Mouse (Mus musculus): ENCODE measurements around the gene 9530068E07Rik.
"Not testable (repeated sequence)": the region's sequence is repeated elsewhere in the genome, so short reads cannot be mapped to it uniquely, and the experiment has no call there.

The 9530068E07Rik gene

DNA sequence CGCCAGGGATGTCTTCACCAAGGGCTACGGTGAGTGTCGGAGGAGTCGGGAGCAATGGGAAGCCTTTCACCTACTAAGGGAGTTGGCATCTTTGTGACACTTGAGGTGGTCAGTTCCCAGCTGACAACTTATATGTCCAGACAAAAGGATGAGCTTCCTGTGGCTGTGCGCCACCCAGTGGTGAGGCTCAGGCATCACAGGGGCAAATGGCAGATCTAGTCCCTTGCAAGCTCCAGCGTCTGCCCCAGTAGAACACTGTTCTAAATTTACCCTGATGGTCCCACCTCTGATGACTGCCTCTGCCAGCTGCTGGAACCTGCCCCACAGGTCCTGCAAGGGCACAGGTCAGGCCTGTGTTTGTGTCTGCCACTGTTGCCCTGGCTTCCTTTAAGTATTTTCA is 21.9 kb upstream of the 9530068E07Rik start:
- DNase-seq (ENCODE audit: low spot score): peak; percentile 81

DNA sequence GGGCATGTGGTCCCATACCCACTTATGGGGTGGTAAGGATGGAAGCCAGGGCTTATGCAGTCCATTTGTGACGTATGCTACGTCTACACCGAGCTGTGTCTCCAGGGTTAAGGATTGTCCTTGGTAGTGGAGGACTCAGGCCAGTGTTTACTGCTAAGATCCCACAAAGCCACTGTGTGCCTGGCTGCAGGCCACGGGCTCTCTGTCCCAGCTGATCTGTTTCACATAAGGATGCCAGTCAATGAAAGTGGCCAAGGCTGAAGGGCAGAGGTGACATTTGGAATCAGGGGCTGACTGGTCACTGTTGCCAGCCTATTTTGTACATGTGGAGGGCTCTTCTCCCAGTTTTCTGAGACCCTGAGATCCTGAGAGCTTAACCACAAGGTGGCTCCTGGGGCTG is 18.6 kb upstream of the 9530068E07Rik start:
- no peak for DNase-seq (ENCODE audit: low spot score)

DNA sequence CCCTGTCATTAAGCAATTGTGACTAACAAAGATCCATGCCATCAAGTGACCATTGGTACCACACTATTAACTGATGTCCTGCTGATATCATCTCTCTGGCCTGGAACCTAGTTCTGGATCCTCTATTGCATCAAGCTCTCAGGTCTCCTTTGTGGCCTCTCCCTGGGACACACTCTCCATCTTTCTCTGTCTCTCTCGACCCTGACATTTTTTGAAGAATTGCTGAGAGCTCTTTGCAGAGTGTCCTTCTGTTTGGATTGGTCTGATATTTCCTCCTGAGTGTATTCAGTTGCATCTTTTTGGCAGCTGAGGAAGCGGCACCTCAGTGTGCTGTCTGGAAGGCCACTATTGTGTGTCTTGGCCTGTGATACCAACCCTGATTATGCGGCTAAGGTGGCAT is 17.0 kb upstream of the 9530068E07Rik start:
- DNase-seq (ENCODE audit: low spot score): no peak

DNA sequence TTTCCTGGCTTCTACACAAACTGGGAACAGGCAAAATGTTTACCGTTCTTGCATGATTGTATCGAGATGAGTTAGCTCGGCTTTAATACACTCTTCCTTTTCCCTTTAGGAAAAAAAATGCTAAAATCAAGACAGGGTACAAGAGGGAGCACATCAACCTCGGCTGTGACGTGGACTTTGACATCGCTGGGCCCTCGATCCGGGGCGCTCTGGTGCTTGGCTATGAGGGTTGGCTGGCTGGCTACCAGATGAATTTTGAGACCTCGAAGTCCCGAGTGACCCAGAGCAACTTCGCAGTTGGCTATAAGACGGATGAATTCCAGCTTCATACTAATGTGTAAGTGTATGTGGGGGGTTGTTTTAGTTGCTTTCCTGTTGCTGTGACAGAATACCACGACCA is 12.5 kb upstream of the 9530068E07Rik start:
- DNase-seq (ENCODE audit: low spot score): no peak

DNA sequence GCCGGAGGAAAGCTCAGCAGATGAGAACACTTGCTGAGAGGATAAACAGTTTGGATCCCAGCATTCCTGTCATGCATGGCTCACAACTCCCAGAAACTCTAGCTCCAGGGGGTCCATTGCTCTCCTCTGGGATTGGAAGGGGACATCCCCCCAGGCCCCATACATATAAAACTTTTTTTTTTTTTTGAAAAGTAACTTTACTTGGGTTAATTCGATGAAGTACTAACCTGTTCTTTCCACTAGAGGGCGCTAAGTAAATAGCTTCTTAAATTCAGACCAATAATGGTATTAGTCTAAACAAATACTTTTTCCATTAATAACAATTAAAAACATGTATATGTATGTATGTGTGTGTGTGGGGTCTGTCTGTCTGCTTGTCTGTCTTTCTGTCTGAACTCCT is 11.6 kb upstream of the 9530068E07Rik start:
- peak; percentile 35 for DNase-seq (ENCODE audit: low spot score)

DNA sequence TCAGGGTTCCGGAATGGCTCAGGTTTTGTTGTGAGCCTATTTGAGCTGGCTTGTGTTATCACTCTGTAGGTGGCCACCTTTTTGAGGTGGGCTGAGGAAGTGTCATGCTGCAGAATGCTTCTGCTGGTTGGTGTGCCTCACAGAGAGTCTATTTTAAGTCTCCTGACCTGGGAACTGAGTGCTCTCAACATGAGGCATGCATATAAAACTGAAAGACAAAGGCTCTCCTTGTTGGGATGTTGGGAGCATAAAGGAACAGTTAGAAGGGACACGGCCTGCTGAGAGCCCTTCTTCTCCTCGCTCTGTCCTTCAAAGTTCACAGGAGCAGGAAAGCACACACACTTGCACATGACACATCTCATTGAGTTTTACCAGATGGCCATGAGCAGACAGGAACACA is 9.3 kb upstream of the 9530068E07Rik start:
- no peak for DNase-seq (ENCODE audit: low spot score)

DNA sequence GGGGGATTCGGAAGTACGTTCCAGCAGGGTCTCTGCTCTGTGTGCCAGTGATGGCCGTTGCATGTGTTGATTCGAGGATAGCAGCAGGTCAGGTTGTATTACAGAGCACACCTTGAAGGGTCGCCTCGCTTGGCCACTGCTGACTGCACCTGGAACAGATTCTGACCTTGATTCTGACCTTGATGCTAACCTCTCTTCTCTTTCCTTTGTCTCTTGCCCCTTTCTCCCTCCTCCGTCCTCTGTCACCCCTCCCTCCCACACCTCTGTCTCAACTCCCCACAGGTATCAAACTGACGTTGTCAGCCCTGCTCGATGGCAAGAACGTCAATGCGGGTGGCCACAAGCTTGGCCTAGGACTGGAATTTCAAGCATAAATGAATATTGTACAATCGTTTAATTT is 8.1 kb upstream of the 9530068E07Rik start:
- no peak for DNase-seq (ENCODE audit: low spot score)

DNA sequence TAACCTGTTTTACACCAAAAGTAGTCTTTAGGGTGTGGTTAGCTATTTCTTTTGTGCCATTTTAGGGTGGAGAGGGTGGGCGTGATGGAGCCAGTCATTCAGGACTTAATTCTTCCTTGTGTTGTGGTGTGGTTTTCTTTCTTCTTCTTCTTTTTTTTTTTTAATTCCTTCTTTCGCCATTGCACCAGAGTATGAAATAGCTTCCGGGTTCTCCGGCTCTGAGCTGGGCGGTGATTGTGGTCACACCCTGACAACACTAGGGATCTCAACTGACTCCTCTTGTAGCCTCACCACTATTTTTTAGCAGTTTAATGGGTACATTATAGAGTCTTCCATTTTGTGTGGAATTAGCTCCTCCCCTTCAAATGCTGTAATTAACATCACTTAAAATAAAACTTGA is 7.2 kb upstream of the 9530068E07Rik start:
- DNase-seq (ENCODE audit: low spot score): not testable (repeated sequence)

DNA sequence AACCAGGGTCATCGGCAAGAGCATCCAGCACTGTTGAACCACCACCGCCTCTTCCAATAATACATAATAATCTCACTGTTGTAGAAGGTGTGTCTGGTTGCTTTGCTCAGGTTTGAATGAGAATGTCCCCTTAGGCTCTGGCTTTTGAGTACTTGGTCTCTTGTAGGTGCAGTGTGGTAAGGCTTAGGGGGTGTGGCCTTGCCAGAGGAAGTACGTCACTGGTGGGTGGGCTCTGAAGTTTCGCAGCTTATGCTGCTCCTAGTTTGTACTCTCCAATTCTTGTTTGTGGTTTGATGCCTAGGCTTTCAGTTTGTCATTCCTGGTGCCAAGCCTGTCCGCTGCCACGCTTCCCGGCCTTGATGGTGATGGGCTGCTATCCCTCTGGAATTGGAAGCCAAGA is 6.3 kb upstream of the 9530068E07Rik start:
- no peak for DNase-seq (ENCODE audit: low spot score)

DNA sequence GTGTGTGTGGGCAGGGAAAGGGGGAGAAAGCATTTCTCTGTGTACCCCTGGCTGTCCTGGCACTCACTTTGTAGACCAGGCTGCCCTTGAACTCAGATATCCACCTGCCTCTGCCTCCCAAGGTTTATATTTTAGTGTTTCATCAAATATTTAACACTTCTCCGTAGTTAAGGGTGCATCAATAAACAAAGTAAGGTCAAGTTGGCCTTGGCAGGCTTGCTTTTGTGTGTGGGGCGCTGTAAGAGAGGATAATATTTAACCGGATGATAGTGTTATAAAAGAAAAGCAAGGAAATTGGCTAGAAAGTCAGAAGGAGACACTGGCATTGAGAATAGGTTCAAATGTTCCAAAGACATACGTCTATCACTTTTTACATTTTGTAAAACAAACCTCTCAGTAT is 1.7 kb upstream of the 9530068E07Rik start:
- DNase-seq (ENCODE audit: low spot score): no peak

DNA sequence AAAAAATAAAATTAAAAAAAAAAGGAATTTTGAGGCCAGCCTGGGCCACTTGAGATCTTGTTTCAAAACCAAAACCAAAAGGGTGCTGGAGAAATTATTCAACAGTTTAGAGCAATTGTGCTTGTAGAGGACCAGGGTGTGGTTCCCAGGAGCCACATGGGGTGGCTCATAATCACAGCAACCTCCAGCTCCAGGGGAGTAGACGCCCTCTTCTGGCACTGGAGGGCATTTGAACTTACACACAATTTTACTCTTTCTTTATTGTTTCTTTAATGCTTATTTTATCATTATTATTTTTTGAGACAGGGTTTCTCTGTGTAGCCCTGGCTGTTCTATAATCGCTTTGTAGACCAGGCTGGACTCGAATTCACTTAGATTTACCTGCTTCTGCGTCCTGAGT is 885 bp upstream of the 9530068E07Rik start:
- DNase-seq (ENCODE audit: low spot score): no peak

DNA sequence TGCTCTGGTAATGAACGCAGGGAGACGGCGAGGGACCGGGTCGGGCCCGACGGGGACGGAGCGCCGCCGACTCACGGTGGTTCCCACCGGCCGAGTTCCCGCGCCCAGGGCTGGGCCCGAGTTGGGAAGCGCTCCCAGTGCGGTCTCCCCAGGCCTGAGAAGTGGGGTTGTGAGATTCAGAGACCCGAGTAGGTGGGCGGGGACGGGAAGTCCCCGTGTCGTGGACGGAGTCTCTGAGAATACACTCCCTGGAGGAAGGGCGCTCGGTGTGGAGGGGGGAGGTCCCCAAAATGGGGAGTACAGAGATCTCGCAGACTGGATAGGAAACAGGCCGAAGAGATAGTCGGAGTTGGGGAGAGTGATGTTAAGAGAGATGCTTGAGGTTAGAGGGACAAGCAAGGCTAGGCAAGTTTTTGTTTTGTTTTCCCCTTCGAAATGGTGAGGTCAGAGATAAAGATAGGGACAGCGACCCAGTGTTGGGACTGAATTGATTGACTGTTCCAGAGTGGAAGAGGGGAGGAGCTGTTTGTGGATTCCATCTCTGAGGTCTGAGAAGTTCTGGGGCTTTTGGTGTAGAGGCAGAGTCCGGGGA is 465 bp downstream of the 9530068E07Rik start:
- peak; percentile 59 for DNase-seq (ENCODE audit: low spot score)

DNA sequence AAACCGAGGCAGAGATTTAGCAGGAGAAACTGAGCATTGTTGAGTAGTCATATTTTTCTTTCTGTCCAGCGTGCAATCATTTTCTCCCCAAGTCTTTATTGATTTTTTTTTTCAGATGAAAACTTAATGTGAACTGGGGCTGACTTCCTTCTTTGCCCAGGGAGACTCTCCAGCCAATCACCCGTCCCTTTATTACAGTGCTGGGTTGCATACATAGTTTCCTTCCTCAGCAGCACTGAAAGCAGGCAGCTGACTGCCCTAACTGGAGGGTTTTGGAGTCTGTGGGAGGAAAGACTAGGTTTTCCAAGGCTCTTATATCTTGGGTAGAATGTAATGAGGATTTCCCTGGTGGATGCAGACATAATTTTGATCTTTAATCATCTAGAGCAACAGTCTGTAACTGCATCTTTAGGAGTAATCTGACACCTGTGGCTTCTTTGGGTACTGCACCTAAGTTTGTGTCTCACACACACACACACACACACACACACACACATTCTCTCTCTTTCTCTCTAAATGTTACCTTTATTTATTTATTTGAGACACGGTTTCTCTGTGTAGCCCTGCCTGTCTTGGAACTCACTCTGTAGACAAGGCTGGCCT is 1.3 kb downstream of the 9530068E07Rik start:
- no peak for DNase-seq (ENCODE audit: low spot score)

DNA sequence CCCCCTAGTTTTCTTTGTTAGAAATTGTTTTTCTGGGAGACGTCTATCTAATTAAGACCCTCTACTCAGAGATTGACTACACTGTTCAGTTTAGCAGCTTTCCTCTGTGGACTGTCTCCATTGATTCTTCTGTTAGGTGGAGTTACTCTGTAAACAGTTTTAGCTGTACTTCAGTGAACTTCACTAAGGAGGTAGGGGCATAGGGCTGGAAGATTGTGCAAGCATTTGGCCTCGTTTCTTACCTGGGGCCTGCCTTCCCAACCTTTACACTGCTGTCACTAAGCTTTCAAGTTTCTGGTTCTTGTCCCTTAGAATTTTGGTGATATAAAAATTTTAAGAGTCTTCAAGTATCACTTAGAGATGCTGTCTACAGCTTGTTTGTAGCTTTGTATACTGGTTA is 5.2 kb downstream of the 9530068E07Rik start:
- no peak for DNase-seq (ENCODE audit: low spot score)

DNA sequence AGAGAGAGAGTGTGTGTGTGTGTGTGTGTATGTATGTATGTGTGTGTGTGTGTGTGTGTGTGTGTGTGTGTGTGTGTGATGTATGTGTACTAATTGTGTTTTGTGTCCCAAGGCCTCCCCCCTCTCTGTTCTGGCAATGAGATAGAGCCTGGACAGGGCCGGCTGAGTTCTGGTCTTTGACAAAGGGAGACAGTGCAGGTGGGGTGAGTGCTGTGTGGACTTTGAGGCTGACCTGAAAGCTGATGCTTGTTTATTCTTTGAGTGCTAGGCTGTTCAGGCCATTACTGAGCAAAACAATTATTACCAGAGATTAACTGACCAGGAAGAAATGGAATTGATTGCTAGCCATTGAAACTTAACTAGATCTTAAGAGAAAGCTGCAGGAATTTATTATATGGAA is 6.3 kb downstream of the 9530068E07Rik start:
- DNase-seq (ENCODE audit: low spot score): no peak

DNA sequence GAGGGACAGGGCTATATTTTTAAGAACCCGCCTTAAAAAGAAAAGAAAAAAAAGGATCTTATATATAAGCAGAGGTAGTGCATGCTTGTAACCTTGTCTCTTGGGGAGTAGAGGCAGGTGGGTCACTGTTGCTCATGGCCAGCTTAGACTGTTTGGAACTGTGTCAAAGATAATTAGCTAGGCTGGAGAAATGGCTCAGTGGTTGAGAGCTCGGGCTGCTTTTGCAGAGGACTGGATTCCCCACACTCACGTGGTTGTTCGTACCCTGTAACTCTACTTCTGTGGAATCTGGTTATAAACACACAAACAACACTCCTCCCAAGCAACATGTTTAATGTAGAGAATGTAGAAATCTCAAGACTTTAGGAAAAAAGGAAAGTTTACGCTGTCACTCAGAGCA is 8.0 kb downstream of the 9530068E07Rik start:
- no peak for DNase-seq (ENCODE audit: low spot score)

DNA sequence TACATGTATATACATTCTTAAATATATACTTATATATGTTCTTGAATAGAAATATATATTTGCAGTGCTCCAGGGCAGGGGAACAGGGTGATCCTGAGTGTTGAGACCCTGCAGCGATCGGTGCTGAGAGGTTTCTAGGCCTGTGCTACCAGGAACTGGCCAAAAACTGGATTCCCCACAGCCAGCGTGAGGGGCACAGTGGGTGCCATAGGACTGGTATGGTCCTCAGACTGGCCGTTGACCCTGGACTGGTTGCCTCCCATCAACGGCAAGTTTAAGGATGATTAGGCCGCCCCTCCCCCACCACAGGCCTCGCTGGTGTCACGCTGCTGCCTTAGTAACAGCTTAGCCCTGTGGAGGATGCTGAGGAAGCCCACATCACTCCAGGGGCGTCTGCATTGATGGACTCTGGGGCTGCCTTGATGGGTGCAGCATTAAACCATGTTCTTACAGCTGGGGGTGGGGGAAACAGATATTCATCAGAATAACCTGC is 9.0 kb downstream of the 9530068E07Rik start:
- no peak for DNase-seq (ENCODE audit: low spot score)

DNA sequence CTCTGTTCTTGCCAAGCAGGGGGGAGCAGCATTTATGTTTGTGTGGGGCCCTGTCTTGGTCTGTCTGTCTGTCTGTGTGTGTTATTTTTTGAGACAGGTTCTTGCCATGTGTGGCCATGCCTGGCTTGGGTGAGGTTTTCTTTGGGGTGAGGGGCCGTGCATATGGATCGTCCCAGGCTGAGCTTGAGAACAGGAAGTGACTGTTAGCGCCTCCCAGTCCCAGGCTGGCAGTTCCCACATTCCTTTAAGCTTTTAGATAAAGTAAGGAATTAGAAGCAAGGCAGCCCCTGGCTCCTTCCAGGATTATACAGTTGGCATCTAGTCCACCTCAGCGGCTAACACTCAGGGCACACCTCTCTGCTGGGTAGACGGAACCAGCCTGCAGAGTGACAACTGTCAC is 13.1 kb downstream of the 9530068E07Rik start:
- no peak for DNase-seq (ENCODE audit: low spot score)

DNA sequence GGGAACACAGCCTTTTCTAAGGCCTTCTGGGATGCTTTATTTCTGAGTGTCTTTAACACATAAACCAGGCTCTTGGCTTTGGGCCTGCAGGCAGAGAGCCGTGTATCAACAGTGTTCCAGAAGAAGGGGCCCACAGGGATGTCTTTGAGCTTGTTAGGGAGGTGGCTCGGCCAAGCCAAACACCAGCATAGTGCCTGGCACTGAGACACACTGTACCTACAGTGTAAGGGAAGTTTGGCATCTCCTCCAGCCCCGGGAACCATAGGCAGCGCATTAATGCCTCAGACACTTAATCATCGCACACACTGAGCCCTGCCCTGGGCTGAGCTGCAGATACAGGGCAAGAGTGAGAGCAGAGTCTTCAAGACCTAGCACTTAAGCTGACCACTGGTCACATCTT is 22.1 kb downstream of the 9530068E07Rik start:
- DNase-seq (ENCODE audit: low spot score): peak; percentile 1

DNA sequence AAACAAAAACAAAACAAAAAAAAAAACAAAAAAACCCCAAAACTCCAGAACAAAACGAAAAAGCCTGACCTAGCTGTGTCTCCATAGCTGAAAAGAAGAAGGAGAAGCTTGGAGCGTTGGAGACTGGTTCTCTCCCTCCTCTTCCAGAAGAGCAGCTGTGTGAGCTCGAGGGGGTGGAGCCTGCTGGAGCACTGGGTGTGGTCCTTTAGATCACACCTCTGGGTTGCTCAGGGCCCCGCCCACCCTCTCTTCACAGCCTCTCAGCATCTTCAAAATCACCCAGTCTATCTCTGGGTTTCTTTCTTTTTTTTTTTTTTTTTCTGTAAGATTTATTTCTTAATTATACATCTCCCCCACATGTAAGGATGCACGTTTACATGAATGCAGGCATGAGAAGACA is 23.0 kb downstream of the 9530068E07Rik start:
- peak; percentile 3 for DNase-seq (ENCODE audit: low spot score)

DNA sequence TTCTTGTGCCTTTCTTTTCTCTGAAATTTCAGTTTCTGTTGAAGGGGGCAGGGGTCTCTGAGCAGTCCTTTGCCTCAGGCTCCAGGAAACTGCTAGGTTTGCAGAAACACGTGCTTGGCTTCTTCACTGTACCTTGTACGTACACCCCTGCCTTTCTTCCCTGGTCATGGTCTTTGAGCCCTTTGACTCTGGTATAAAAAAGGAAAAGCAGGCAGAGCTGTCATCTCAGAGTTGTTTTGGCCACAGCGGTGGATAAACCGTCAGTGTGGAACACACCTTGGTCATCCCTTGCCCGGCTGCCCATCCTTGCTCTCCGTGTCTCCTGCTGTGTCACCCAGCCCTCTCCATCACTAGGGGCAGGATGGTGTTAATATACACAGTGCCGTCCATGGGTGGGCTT is 23.6 kb downstream of the 9530068E07Rik start:
- no peak for DNase-seq (ENCODE audit: low spot score)

DNA sequence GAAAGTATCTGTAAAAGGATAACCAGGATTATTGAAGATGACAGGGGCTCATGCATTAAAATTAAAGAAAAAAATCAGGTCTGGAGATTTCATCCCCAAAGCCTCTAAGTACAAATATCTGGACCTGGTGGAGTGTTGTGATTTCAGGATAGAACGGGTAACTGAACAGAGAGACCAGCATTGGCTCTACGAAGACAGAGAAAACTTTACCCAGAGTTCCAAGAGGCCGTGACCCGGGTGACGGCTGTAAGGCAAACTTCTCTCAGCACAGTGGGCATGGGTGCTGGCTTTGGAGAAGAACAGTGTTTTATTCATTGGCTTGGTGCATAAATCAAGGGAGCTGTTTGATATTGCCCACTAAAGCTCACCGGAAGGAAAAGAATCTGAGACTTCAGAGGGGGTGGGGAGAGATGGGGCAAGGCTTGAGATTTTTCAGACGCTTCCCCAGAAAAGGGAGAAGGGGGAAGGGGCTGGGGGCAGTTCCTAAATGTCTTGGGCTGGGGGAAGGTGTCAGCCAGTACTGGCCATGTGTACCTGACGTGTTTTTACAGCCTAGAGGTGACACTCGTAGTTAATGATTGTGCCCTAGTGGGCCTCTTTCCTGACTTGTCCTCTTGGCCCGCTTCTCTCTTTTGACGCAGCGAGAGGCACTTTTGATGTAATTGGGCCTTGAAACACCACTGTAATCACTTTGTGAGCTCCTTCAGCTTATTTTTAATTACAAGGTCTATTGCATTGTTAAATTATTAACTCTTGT is 24.2 kb downstream of the 9530068E07Rik start:
- no peak for DNase-seq (ENCODE audit: low spot score)

DNA sequence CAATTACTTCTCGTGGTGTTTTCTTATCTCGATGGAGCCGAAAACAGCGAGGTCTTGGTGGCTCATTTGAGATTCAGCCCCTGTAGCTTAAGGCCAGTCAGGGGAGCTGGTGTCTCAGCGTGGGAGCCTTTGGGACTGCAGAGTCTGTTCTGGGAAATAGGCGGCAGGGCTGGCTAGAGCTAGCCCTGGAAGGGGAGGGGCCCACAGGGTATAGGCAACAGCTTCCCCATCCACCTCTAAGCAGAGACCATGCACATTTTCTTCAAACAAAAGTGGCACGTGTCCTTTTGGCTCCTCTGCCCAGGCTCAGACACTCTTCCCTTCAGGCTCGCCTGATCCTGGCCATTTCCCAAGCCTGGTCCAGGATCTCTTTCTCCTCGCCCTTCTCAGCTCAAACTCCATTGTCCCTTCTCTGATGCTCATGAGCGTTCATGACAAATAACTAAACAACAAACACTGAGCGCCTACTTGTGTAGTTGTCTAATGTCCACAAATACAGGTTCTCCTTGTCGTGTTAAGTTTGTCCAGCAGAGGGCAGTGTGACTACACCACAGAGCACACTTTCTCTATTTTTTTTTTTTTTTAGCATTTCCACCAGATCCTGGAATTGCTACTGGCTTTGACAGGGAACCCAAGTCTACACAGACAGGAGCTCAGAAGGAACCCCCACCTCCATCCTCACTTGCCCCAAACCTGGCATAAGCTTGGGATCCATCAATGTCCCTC is 25.0 kb downstream of the 9530068E07Rik start:
- peak; percentile 84 for DNase-seq (ENCODE audit: low spot score)

All from embryo, embryonic 10 days (tissue).